Mouse (Mus musculus): ENCODE measurements around the gene Mug2. TPM values are rescaled to one million over a fixed set of nuclear protein-coding genes. Genes with fewer than 3 reads are reported as not detected.
"Not testable (repeated sequence)": the region's sequence is repeated elsewhere in the genome, so short reads cannot be mapped to it uniquely, and the experiment has no call there.

Gene Mug2
- not detected for total RNA-seq (2021)
- long read RNA-seq, experiment 1: 0 reads
- long read RNA-seq, experiment 2: 0 reads

GRCm38 (mm10) chr6:122006461-122006860 is at the start of gene Mug2:
Mug2 (plus strand) TSS chr6:122006761.
- DNase-seq; intact Hi-C loops (cut with DNase I); H3K4me3 ChIP-seq; H3K27ac ChIP-seq: not testable (repeated sequence)

DNA sequence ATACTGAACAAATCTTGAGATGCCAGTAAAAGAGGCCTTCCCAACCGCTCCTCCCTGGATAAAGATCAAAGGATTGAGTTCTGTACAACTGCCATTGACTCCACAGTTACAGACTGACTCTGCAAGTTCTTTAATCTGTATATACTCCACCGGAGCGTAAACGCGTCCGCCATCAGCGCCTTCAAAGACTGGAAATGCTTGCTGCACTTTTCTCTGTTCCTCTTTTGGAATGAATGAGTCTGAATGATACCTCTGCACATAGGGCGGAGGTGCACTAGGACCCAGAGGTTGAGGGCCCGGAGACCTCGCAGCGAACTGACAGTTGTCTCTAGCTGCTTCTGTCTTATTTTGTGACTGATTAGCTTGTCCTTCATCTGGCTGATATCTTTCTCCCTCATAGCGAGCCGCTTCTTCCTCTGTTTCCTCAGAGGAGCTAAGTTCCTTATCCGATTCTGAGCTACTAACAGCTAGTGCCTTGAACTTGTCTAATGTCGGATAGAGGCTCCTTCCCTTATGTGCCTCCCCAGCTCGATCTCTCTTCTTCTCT is 48.7 kb upstream of the Mug2 start:
- intact Hi-C loops (cut with DNase I); H3K27ac ChIP-seq; H3K4me3 ChIP-seq; DNase-seq: not testable (repeated sequence)

DNA sequence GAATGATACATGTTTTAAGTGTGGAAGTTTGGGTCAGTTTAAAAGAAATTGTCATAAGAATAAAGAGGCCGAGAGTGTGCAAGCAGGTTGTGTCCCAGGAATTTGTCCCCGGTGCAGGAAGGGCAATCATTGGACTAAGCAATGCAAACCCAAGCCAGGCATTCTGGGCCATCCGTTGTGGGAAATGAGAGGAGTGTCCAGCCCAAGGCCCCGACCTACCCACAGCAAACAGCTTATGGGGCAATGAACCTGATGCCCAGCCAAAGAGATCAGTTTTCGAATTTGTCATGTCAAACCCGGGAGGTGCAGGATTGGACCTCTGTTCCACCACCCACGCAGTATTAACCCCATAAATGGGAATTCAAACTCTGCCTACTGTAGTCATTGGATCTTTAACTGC is 30.9 kb upstream of the Mug2 start:
- no peak for TF ChIP-seq CTCF (IDR thresholded peaks at IDR 0.05)
- H3K27ac ChIP-seq: no peak overlapping the region
- no peak for DNase-seq
- H3K4me3 ChIP-seq: no peak overlapping the region
- intact Hi-C loops (cut with DNase I): no loop called here

- intact Hi-C loops (cut with DNase I): no loop called here
- no peak for DNase-seq
- no peak overlapping the region for H3K27ac ChIP-seq
- no peak overlapping the region for H3K4me3 ChIP-seq
- no peak for TF ChIP-seq CTCF (IDR thresholded peaks at IDR 0.05)
These were observed 94.3 kb downstream of the Mug2 start for GRCm38 (mm10) chr6:122100904-122101303.

DNA sequence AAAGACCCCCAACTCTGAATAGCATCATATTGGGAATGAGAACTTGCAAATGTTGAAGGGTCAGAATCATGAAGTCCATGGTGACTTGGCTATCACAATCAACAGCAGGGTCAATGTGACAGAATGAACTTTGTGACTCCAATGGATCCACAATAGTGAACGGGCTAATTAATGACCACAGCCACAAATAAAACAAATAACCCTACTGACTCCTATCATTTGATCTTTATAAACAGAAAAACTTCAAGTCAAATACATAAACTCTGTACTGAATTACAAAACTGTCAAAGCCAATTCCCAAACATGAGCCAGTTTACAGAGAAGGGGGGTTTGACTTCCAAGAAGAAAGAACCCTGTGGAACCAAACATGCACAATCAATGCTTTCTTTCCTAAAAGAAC is 95.1 kb downstream of the Mug2 start:
- intact Hi-C loops (cut with DNase I): no loop called here
- Histone ChIP-seq H3K4me3 (no peak overlapping the region), H3K27ac (no peak overlapping the region)
- no peak for TF ChIP-seq CTCF (IDR thresholded peaks at IDR 0.05)
- DNase-seq: no peak

DNA sequence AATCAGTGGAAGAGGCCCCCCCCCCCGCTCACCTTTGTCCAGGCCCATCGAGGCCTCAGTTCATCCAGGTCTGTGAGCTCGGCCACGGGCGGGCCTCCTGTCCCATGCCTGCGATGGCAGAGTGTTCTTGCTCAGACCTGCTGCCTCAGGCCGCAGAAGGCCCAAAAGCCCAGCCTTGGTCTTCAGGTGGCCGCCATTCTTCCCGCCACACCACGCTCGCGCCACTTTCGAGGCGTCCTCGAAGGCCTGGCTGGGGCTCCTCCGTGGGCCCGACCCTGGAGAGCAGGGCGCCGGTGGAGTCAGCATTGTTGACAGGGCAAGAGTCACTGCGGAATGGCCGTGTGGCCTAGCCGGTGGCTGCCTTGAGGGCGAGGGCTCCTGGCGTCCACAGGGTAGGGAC is 110.4 kb downstream of the Mug2 start:
- DNase-seq: no peak
- no peak overlapping the region for H3K27ac ChIP-seq
- TF ChIP-seq CTCF (IDR thresholded peaks at IDR 0.05): no peak
- intact Hi-C loops (cut with DNase I): no loop called here
- no peak overlapping the region for H3K4me3 ChIP-seq

- Histone ChIP-seq H3K27ac (no peak overlapping the region), H3K4me3 (no peak overlapping the region)
- intact Hi-C loops (cut with DNase I): no loop called here
- no peak for TF ChIP-seq CTCF (IDR thresholded peaks at IDR 0.05)
- no peak for DNase-seq
These were observed 123.0 kb downstream of the Mug2 start for GRCm38 (mm10) chr6:122129521-122129920.

Other genes starting within 250 kb of the Mug2 start
- gene Mug1, start 168.2 kb upstream of the Mug2 start, total RNA-seq (2021): not detected

Measured in gastrocnemius, adult 2 months (tissue).